Mouse (Mus musculus): ENCODE data around the gene V1ra8.
"Not testable (repeated sequence)": the region's sequence is repeated elsewhere in the genome, so short reads cannot be mapped to it uniquely, and the experiment has no call there.

The V1ra8 gene

DNA sequence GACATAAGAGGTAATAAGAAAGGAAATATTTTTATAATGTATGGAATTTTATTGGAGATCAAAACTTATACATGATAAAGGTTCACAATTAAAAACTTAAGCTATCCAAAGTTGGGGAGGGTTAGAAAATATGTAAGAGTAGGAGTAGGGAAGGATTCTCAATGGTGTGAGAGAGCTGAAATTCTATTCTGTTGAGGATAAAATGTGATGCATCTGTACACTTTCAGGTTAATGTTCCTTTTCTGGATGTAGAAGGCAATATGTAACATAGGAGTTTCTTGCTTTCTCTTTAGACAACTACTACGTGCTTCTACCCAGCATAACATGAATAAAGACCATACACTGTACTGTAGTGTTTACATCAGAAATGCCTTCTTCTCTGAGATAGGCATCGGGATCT, at the start of gene V1ra8:
TSS of gene V1ra8 (plus strand) at position 301 of the 400 bp plus-strand sequence.
- in situ Hi-C loops (cut with MboI; ENCODE audit: unreplicated experiment in 2 of 2): not testable (repeated sequence)

DNA sequence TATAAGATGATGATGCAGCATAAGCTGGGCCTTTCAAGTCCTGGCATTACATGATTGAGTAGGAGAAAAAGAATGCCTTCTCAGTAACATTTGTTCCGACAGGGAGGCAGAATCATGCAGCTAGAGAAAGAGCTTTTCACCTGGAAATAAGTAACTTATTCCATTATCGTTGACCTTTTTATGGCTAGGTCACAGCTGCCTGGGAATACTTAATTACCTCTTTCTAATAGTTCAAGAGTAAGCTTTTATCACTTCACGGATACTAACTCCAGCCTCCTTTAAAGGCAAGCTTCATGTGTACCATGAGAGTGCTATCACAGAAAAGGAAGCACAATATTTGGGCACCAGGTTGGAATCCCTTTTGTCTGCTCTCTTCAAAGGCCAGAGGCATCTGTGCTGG, 42.5 kb upstream of the V1ra8 start:
- in situ Hi-C loops (cut with MboI; ENCODE audit: unreplicated experiment in 2 of 2): no loop called here

DNA sequence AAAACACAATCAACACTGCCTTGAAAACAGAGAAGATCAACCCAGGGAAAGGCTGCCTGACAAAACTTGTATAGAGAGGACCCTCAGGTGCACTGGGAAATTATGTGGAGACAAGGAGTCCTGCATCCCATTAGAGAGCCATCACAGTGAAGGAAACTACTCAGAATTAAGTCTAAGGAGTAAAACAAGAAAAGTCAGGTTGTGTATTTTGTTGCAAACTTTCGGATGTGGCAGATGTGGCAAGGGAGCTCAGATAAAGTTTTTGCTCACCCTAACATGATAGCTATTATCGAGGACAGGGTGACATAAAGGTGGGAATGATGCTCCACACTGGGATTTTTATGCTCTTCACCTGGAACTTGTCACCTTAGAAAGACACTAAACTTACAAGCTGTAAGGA, 28.1 kb upstream of the V1ra8 start, which contains the start of gene Vmn1r52:
TSS of gene Vmn1r52 (plus strand) at position 301 of the 400 bp plus-strand sequence.
- in situ Hi-C loops (cut with MboI; ENCODE audit: unreplicated experiment in 2 of 2): no loop called here

DNA sequence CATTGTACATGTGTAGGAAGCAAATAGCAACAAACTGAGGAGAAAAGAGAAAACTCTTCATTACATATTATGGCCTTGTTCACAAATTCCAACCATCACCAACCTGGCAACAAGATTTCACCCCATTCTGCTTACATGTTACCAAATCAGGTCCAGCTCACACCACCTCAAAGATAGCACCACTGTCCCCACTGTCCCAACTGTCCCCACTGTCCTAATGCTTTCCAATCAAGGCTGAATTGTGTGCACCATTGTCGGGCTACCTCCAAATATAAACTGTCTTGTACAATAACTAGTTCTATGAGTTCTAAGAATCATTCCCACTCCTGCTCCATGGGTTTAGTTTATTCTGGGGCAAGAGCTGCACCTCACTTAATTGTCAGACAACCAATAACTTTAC, 21.7 kb downstream of the V1ra8 start, which contains the start of gene Vmn1r53:
TSS of gene Vmn1r53 (minus strand) at position 101 of the 400 bp plus-strand sequence.
- in situ Hi-C loops (cut with MboI; ENCODE audit: unreplicated experiment in 2 of 2): no loop called here

DNA sequence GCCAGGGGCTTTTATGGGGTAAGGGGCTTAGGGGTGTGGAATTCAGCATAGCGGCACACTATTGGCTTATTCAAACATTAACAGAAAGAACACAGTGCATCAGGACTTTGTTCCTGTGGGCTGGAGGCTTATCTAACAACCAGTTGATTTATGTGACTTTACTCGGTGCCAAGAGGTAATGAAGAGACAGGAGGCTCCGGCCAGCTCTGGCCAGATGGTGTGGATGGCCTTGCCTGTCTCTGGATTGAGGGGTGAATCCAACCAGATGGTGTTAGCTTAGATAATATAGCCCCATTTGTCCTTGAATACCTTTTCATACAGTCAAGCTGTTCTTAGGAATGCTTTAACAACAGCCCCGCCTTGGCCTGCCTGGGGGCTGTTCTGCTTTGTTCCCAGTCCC, 29.5 kb downstream of the V1ra8 start:
- in situ Hi-C loops (cut with MboI; ENCODE audit: unreplicated experiment in 2 of 2): not testable (repeated sequence)

DNA sequence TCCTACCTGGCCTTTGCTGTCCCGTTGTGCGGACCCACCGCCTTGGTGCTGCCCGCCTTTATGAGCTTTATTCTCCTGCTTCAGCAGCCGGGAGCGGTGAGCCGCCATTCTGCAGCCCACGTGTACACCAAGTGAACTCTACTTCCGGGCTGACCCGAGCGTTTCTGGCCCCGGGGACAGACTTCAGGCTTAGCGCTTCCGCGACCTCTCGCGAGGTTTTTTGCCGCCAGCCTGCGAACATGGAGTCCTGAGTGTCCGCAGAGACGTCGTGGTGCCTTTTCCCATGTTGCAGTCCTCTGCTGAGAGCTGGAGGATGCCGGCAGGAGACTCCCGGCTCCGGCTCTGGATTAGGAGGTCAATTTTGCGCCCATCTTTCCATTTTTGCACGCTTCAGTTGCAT, 30.1 kb downstream of the V1ra8 start:
- in situ Hi-C loops (cut with MboI; ENCODE audit: unreplicated experiment in 2 of 2): no loop called here

DNA sequence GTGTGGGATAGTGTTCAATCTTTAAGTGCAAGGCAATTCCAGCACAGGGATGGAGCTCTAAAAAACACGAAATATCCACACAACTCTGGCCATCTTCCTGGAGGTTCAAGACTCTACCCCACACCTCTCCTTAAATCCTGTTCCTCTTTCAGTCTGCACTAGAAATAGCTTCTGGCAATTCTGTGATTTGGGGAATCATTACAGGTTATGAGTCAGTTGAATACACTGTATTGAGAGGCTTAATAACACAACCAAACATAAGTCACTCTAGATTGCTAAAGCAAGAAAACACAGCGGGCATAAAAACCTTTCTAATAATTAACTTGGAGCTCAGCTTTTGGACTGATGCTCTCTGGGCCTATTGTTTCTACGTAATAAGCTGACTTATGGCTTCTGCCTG, 41.4 kb downstream of the V1ra8 start:
- in situ Hi-C loops (cut with MboI; ENCODE audit: unreplicated experiment in 2 of 2): no loop called here

DNA sequence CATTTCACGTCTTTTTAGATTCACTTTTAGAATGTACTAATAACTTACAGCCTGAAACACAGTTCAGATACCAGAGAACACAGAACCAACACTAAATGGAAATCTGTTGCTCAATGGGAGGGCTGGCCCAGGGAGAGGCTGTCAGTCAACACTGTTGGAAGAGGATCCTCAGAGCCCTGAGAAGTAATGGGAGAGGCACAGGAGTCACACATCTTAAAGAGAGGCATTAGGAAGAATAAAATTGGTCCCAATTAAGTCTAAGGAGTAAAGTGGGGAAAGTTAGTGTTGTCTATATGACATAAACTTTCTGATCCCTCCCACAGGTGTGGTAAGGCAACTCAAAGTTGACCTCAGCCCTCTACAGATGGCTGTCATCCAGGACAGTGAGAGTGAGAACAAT, 43.4 kb downstream of the V1ra8 start, which contains the start of gene Vmn1r54:
TSS of gene Vmn1r54 (plus strand) at position 301 of the 400 bp plus-strand sequence.
- in situ Hi-C loops (cut with MboI; ENCODE audit: unreplicated experiment in 2 of 2): no loop called here

Measured in v-Abl transformed pro-B cells (cell line).